Mouse (Mus musculus): ENCODE data around the gene Deup1.

Deup1 gene

GRCm38 (mm10) chr9:15627785-15628287 lies at the start of gene Deup1:
Deup1 (minus strand) TSS chr9:15627933.
- peak; percentile 23 for DNase-seq

- DNase-seq, result no peak
Measured at GRCm38 (mm10) chr9:15672251-15672650, 44.5 kb upstream of the Deup1 start.

GRCm38 (mm10) chr9:15670002-15670527 lies 42.3 kb upstream of the Deup1 start:
- DNase-seq, result no peak

- no peak for DNase-seq
Measured at GRCm38 (mm10) chr9:15669452-15669851, 41.7 kb upstream of the Deup1 start.

GRCm38 (mm10) chr9:15664606-15665005 lies 36.9 kb upstream of the Deup1 start:
- DNase-seq, result no peak

- no peak for DNase-seq
Measured at GRCm38 (mm10) chr9:15659069-15659468, 31.3 kb upstream of the Deup1 start.

GRCm38 (mm10) chr9:15658236-15658785 lies 30.6 kb upstream of the Deup1 start:
- no peak for DNase-seq

- DNase-seq, result no peak
Measured at GRCm38 (mm10) chr9:15653036-15653435, 25.3 kb upstream of the Deup1 start.

- no peak for DNase-seq
Measured at GRCm38 (mm10) chr9:15649977-15650376, 22.2 kb upstream of the Deup1 start.

- no peak for DNase-seq
Measured at GRCm38 (mm10) chr9:15627384-15627783, 349 bp downstream of the Deup1 start.

GRCm38 (mm10) chr9:15624739-15625138 lies 3.0 kb downstream of the Deup1 start:
- no peak for DNase-seq

- DNase-seq, result no peak
Measured at GRCm38 (mm10) chr9:15619767-15620166, 8.0 kb downstream of the Deup1 start.

- no peak for DNase-seq
Measured at GRCm38 (mm10) chr9:15619020-15619590, 8.6 kb downstream of the Deup1 start.

GRCm38 (mm10) chr9:15617061-15617460 lies 10.7 kb downstream of the Deup1 start:
- DNase-seq, result no peak

GRCm38 (mm10) chr9:15616471-15616870 lies 11.3 kb downstream of the Deup1 start:
- no peak for DNase-seq

GRCm38 (mm10) chr9:15609280-15609930 lies 18.3 kb downstream of the Deup1 start:
- DNase-seq, result no peak

- no peak for DNase-seq
Measured at GRCm38 (mm10) chr9:15607601-15608000, 20.1 kb downstream of the Deup1 start.

- DNase-seq, result no peak
Measured at GRCm38 (mm10) chr9:15603156-15603555, 24.6 kb downstream of the Deup1 start.

GRCm38 (mm10) chr9:15600859-15601540 lies 26.7 kb downstream of the Deup1 start:
- DNase-seq, result no peak

- DNase-seq, result no peak
Measured at GRCm38 (mm10) chr9:15600156-15600858, 27.4 kb downstream of the Deup1 start.

- DNase-seq, result no peak
Measured at GRCm38 (mm10) chr9:15596598-15596997, 31.1 kb downstream of the Deup1 start.

- no peak for DNase-seq
Measured at GRCm38 (mm10) chr9:15594148-15594547, 33.6 kb downstream of the Deup1 start.

All from right cerebral cortex, adult 18-20 months (tissue).